ENCODE assay signal across 22 mouse cellular contexts in the genomic region with DNA sequence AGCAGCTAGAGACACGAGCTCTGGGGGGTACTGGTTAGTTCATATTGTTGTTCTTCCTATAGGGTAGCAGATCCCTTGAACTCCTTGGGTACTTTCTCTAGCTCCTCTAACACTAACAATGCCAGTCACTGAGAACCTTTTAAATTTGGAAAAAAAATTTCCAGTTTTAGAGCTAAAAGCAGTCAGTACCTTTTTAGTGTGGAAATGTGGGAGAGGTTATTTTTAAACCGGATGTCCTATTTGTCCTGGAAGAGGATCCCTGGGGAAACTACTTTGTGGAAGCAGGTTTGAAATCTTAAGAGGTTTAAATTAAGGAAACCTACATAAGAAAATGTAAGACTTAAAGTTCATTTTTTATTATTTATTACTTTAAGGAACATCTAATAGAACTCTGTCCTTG. TPM values are rescaled to one million over a fixed set of nuclear protein-coding genes. Genes with fewer than 3 reads are reported as not detected.
A peak's percentile ranks its signal among the peaks of the same experiment; 100 is the strongest.
DNase-seq lines count a peak whose midpoint lies in the region; ATAC-seq lines count a peak whose summit lies in the region.
"Had no signal": no experiment of that assay in that cellular context is flagged by ENCODE, and none has a peak within 500 bp of the region (broad histone marks: within the 10 kb centered on the region; RNA-seq: fewer than 3 reads in every experiment).

No protein-coding gene starts in this region.

- 69% methylated on average over 2 of the region's 2 CpGs for WGBS in heart, embryonic 10.5 days
- WGBS in heart, embryonic 11.5 days (ENCODE audit: insufficient replicate concordance), result 69% methylated on average over 2 of the region's 2 CpGs

- no peak overlapping the region for H3K4me2 ChIP-seq in heart, embryonic 11.5 days

- no peak overlapping the region for H3K27ac ChIP-seq in heart, embryonic 10.5 days
- no peak overlapping the region for H3K27ac ChIP-seq in heart, embryonic 11.5 days (ENCODE audit: low read depth, low read length)

- H3K36me3 ChIP-seq in heart, embryonic 10.5 days, result peaks cover 7% of the 10 kb centered on the region; the same call in 1 of the 2 replicates
- H3K36me3 ChIP-seq in heart, embryonic 11.5 days (ENCODE audit: control insufficient read depth, insufficient read depth, low read length), result no peaks in the 10 kb centered on the region

- no peak overlapping the region for H3K9ac ChIP-seq in heart, embryonic 11.5 days (ENCODE audit: low read depth, low read length)

- no peaks in the 10 kb centered on the region for H3K27me3 ChIP-seq in heart, embryonic 10.5 days (ENCODE audit: insufficient read depth, poor library complexity, severe bottlenecking)
- no peaks in the 10 kb centered on the region for H3K27me3 ChIP-seq in heart, embryonic 11.5 days (ENCODE audit: control insufficient read depth, insufficient read depth, low read length)
- H3K27me3 ChIP-seq: CH12.LX, Patski had no signal

- H3K4me1 ChIP-seq in heart, embryonic 10.5 days, result peaks cover 4% of the 10 kb centered on the region; the same call in 1 of the 2 replicates
- H3K4me1 ChIP-seq in heart, embryonic 11.5 days (ENCODE audit: control insufficient read depth, insufficient read depth, low read length), result peaks cover 4% of the 10 kb centered on the region; the same call in 1 of the 2 replicates

- H3K4me3 ChIP-seq in heart, embryonic 10.5 days, result no peak overlapping the region
- no peak overlapping the region for H3K4me3 ChIP-seq in heart, embryonic 11.5 days (ENCODE audit: low read depth, low read length)

- DNase-seq in frontal cortex, postnatal 10 days (ENCODE audit: low spot score in 2 of 2), result no peak
- DNase-seq in brain, adult 2 months (ENCODE audit: low read depth, low spot score), result peak; percentile 55
- peak; percentile 48 for DNase-seq in telencephalon, adult 2 months (ENCODE audit: low read depth, low spot score)
- DNase-seq in heart, embryonic 10.5 days (ENCODE audit: low spot score), result no peak
- DNase-seq: adrenal gland, adult 2 months; adrenal gland, adult 8-10 months; adrenal gland, postnatal 10 days; adrenal gland, postnatal 14 days; adrenal gland, postnatal 25 days; adrenal gland, postnatal 36 days; B cell, adult 2 months; cerebellum, adult 11 months; cerebellum, adult 11-12 months; cerebellum, adult 18-20 months; cerebellum, adult 2 months had no signal

- no peaks in the 10 kb centered on the region for H3K9me3 ChIP-seq in heart, embryonic 10.5 days
- H3K9me3 ChIP-seq in heart, embryonic 11.5 days (replicated peaks; ENCODE audit: control insufficient read depth, low read length), result no peaks in the 10 kb centered on the region
- H3K9me3 ChIP-seq: G1E had no signal

- peak; percentile 81 for ATAC-seq in frontal cortex, adult (ENCODE audit: low TSS enrichment)
- ATAC-seq in heart, embryonic 11.5 days (replicated peaks; ENCODE audit: insufficient number of reproducible peaks, low FRiP score, low TSS enrichment), result no peak
- ATAC-seq: activated CD4-positive, CD25-positive, alpha-beta regulatory T cell, adult 4 months; CD4-positive, CD25-positive, alpha-beta regulatory T cell, adult 4 months; Patski had no signal

RNA-seq across cellular contexts. Expression of a gene that starts 56.4 kb away (rescaled TPM):
- 8.4 and 11.7 TPM in 2 replicates for polyA plus RNA-seq in heart, embryonic 10.5 days (2016; fragmentation: Nextera tagmentation; extraction: Ambion mirVana)
- 8.0 and 8.2 TPM in 2 replicates for polyA plus RNA-seq in heart, embryonic 11.5 days (2014; fragmentation: Nextera tagmentation; extraction: Ambion mirVana)

RNA-seq across cellular contexts. Expression of a gene that starts 56.6 kb away (rescaled TPM):
- polyA plus RNA-seq in heart, embryonic 10.5 days (2016; fragmentation: Nextera tagmentation; extraction: Ambion mirVana), result 53.1 and 62.3 TPM in 2 replicates
- 62.2 and 73.1 TPM in 2 replicates for polyA plus RNA-seq in heart, embryonic 11.5 days (2014; fragmentation: Nextera tagmentation; extraction: Ambion mirVana)

Comparison
In these comparisons a context has a peak if more than half of its experiments do, and no peak if none do; other contexts are left out.
1. DNase-seq: peak in brain, adult 2 months (single experiment) and telencephalon, adult 2 months (single experiment); none in frontal cortex, postnatal 10 days (0 of 2) and heart, embryonic 10.5 days (single experiment).